Mouse (Mus musculus) kidney, embryonic 15.5 days (tissue): ENCODE measurements around the gene Wfdc8. TPM values are rescaled to one million over a fixed set of nuclear protein-coding genes. Genes with fewer than 3 reads are reported as not detected.
"Not testable (repeated sequence)": the region's sequence is repeated elsewhere in the genome, so short reads cannot be mapped to it uniquely, and the experiment has no call there.

Experiments used
- ATAC-seq: fragments of 200-750 bp; cut with Nextera tagmentation; replicated peaks from 2 replicates; pipeline ENCODE4 v1.8.0; 2017; ENCODE audit warnings: moderate TSS enrichment; ENCODE audit not compliant: low FRiP score
- H3K27ac ChIP-seq: fragments of 300-500 bp; sonication (generic); 2 replicates; pipeline ENCODE4 v1.5.1; 2015; ENCODE audit warnings: mild to moderate bottlenecking, inconsistent platforms
- H3K27me3 ChIP-seq: fragments of 300-500 bp; sonication (generic); 2 replicates; pipeline ENCODE4 v1.6.1; 2015; ENCODE audit warnings: inconsistent platforms
- H3K36me3 ChIP-seq: fragments of 300-500 bp; sonication (generic); 2 replicates; pipeline ENCODE4 v1.6.1; 2015; ENCODE audit warnings: inconsistent platforms
- H3K4me1 ChIP-seq: fragments of 300-500 bp; sonication (generic); 2 replicates; pipeline ENCODE4 v1.6.1; 2015; ENCODE audit warnings: inconsistent platforms
- H3K4me2 ChIP-seq: fragments of 300-500 bp; sonication (generic); 2 replicates; pipeline ENCODE4 v1.6.1; 2015; ENCODE audit warnings: moderate library complexity, mild to moderate bottlenecking, inconsistent platforms
- H3K4me3 ChIP-seq: fragments of 300-500 bp; sonication (generic); replicated peaks from 2 replicates; pipeline ENCODE4 v1.5.1; 2015; ENCODE audit warnings: mild to moderate bottlenecking, inconsistent platforms
- H3K9ac ChIP-seq: fragments of 300-500 bp; sonication (generic); 2 replicates; pipeline ENCODE4 v1.6.1; 2015; ENCODE audit warnings: mild to moderate bottlenecking, inconsistent platforms
- H3K9me3 ChIP-seq: fragments of 300-500 bp; sonication (generic); replicated peaks from 2 replicates; pipeline ENCODE4 v1.6.1; 2016; ENCODE audit warnings: inconsistent platforms
- WGBS: fragments of 180-500 bp; shearing (Covaris S2); methylation state at CpG from one replicate; pipeline ENCODE4 v1.1.7; 2015; ENCODE audit warnings: mixed read lengths; 5-methylcytosine and 5-hydroxymethylcytosine counted together
- polyA plus RNA-seq: library from polyadenylated mRNA; unstranded; fragments of >200 nt; fragmentation: Nextera tagmentation; extraction: Ambion mirVana; gene quantifications from 2 replicates; pipeline ENCODE4 v1.2.1, GENCODE M21; 2015

Wfdc8 gene
- polyA plus RNA-seq, result not detected in 2 replicates

DNA sequence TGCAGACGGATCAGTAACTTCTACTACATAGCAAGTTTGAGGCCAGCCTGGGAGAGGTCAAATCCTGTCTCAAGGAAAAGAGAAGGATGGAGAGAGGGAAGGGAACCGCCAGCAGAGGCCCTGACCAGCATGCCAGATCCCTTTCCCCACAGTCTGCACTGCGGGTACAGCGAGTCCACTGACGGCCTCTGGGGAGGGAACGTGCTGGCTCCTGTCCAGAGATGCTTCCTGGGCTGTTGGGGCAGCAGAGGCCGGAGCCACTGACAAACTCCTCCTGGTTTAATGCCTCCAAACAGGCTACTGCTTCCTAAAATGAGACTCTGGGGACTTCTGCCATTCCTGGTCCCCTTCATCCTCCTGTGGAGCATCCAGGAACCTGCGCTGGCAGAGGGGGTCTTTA lies at the start of gene Wfdc8, which contains the start of gene Wfdc6b:
Gene Wfdc8, minus strand, starts transcription at position 156 of the 400 bp plus-strand sequence.
Gene Wfdc6b, plus strand, starts transcription at position 52 of the 400 bp plus-strand sequence.
- ATAC-seq, result not testable (repeated sequence)
- 48% methylated on average over 8 of the region's 8 CpGs for WGBS

DNA sequence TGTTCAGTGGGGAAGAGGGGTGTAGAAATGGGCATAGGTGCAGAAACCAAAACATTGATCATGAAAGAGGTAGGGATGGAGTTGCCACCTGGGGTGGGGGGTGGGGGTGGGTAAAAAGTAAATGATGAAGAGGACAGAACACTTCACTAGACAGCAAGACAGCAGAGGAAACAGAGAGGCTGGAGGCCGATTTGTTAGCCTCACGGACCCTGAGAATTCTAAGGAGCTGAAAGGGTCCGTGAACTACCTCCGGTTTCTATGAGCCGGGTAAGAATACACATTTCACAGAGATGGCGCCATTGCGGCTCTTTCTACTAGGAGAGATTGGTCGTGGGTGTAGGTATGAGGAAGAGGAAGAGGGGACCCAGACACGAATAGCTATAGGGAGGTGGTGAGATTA lies 43.1 kb upstream of the Wfdc8 start, which contains the start of gene Wfdc9:
Gene Wfdc9, minus strand, starts transcription at position 101 of the 400 bp plus-strand sequence.
- no peak for ATAC-seq

More for the DNA sequence above, at the start of gene Wfdc8, which contains the start of gene Wfdc6b:
- H3K4me3 ChIP-seq, H3K36me3 ChIP-seq, H3K27me3 ChIP-seq, H3K9me3 ChIP-seq, H3K4me1 ChIP-seq, H3K4me2 ChIP-seq, H3K27ac ChIP-seq, H3K9ac ChIP-seq: not testable (repeated sequence)

DNA sequence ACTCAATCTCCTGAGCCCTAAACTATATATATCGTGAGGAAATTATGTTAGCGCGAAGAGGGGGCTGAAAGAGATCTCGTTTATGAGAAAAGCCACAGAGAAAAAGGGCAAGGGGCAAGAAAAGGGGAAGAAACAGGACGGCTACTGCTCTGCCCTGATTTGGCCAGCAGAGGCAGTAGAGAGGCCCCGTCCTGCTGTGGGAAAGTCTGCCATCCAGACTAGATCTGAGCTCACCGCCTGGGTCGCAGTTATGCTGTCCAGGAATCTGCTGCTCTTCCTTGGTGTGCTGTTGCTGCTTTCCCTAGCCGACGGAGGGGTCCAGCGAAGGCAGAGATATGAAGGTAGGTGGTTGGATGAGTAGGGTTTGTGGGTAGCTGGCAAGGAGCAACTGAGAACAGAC lies 42.4 kb upstream of the Wfdc8 start, which contains the start of gene Wfdc10:
Gene Wfdc10, plus strand, starts transcription at position 189 of the 400 bp plus-strand sequence.
- no peak within 1 kb of the TSS for H3K4me2 ChIP-seq
- H3K4me3 ChIP-seq, result no peak within 1 kb of the TSS
- no peaks in the 10 kb centered on the region for H3K4me1 ChIP-seq
- H3K9me3 ChIP-seq, result no peaks in the 10 kb centered on the region
- no peak within 1 kb of the TSS for H3K9ac ChIP-seq
- 19% methylated on average over 11 of the region's 11 CpGs for WGBS
- H3K27me3 ChIP-seq, result no peaks in the 10 kb centered on the region
- no peaks in the 10 kb centered on the region for H3K36me3 ChIP-seq
- no peak for ATAC-seq
- no peak within 1 kb of the TSS for H3K27ac ChIP-seq

More for the DNA sequence above, 43.1 kb upstream of the Wfdc8 start, which contains the start of gene Wfdc9:
- H3K27me3 ChIP-seq, result no peaks in the 10 kb centered on the region
- no peaks in the 10 kb centered on the region for H3K4me1 ChIP-seq
- H3K27ac ChIP-seq, result no peak within 1 kb of the TSS
- no peaks in the 10 kb centered on the region for H3K36me3 ChIP-seq
- no peak within 1 kb of the TSS for H3K4me2 ChIP-seq
- H3K4me3 ChIP-seq, result no peak within 1 kb of the TSS
- H3K9me3 ChIP-seq, result no peaks in the 10 kb centered on the region
- 89% methylated on average over 9 of the region's 9 CpGs for WGBS
- no peak within 1 kb of the TSS for H3K9ac ChIP-seq

DNA sequence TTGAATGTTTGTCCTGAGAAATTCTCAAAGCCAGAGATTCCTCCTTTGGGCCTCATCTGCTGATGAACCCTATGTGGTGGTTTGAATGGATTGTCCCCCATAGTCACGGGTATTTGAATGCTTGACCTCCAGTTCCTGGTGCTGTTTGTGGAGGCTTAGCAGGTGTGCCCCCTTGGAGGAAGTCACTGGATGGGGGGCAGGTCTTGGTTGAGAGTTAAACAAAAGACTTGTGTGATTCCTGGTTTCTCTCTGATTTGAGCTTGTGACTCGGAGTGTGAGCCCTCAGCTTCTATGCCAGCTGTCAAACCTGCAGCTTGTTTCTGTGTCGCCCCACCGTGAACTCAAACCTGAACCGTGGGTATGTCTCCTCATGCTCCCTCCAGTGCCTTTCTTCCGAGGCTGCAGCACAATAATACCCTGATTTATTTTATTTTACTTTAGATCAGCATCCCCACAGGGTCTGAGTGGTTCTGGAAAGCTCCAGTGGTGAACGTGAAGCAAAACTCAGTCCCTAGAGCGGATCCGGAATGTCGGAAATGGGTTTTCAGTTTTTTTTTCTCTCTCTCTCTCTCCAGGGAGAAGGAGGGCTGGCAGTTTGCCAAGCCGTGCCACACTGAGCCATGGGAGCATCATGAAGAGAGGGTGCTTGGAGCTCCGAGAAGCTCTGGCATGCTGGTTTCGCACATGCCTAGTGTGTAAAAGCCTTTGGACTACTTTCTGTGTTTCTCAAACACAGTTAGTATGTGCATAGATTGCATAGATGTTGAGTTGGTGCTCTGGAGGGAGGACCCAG lies 28.7 kb upstream of the Wfdc8 start:
- no peak overlapping the region for H3K4me2 ChIP-seq
- H3K27ac ChIP-seq, result no peak overlapping the region
- H3K4me1 ChIP-seq, result no peaks in the 10 kb centered on the region
- no peak overlapping the region for H3K9ac ChIP-seq
- no peak for ATAC-seq
- WGBS, result 83% methylated on average over 13 of the region's 13 CpGs
- H3K9me3 ChIP-seq, result no peaks in the 10 kb centered on the region
- H3K36me3 ChIP-seq, result no peaks in the 10 kb centered on the region
- no peaks in the 10 kb centered on the region for H3K27me3 ChIP-seq
- no peak overlapping the region for H3K4me3 ChIP-seq

DNA sequence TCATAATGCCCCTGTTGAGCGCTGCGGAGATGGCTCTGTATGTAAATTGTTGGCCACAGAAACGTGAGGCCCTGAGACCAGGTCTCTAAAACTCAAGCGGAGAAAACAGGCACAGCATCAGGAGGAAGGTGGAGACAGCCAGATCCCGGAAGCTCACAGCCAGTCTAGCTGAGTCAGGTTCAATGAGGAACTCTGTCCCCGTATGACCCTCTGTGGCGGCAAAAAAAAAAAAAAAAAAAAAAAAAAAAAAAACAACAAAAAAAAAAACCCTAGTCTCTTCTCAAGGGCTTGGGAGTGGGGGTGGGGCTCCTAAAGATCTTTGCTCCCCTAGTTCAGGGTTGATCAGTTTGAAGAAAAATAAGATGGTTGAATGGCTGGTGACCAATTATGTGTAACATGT lies 27.7 kb upstream of the Wfdc8 start:
- Histone ChIP-seq H3K9me3 (no peaks in the 10 kb centered on the region), H3K4me1 (no peaks in the 10 kb centered on the region), H3K27me3 (no peaks in the 10 kb centered on the region), H3K27ac (no peak overlapping the region), H3K36me3 (no peaks in the 10 kb centered on the region), H3K4me2 (no peak overlapping the region), H3K9ac (no peak overlapping the region), H3K4me3 (no peak overlapping the region)
- ATAC-seq, result no peak
- 62% methylated on average over 7 of the region's 7 CpGs for WGBS

DNA sequence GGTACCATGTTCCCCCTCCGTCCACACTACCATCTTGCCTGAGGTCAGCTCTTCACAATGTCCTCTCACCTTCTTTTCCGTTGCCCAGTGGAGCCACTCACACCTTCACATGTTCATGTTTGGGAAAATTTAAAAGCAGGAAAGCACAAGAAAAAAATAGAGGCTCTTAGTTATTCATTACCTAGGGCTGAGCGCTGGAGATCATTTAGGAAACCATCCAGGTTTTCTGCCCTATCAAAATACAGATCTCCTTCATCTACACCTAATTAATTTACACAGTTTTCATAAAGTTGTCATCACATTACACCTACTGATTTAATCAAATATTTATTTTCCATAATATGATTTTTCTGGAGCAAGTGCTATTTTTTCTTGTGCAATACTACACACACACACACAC lies 25.3 kb upstream of the Wfdc8 start, which contains the start of gene Wfdc16:
Gene Wfdc16, minus strand, starts transcription at position 101 of the 400 bp plus-strand sequence.
- no peak within 1 kb of the TSS for H3K4me2 ChIP-seq
- H3K27ac ChIP-seq, result no peak within 1 kb of the TSS
- ATAC-seq, result no peak
- no peaks in the 10 kb centered on the region for H3K36me3 ChIP-seq
- H3K9me3 ChIP-seq, result no peaks in the 10 kb centered on the region
- H3K4me3 ChIP-seq, result no peak within 1 kb of the TSS
- WGBS, result 69% methylated on average over 3 of the region's 3 CpGs
- no peaks in the 10 kb centered on the region for H3K27me3 ChIP-seq
- no peaks in the 10 kb centered on the region for H3K4me1 ChIP-seq
- no peak within 1 kb of the TSS for H3K9ac ChIP-seq

DNA sequence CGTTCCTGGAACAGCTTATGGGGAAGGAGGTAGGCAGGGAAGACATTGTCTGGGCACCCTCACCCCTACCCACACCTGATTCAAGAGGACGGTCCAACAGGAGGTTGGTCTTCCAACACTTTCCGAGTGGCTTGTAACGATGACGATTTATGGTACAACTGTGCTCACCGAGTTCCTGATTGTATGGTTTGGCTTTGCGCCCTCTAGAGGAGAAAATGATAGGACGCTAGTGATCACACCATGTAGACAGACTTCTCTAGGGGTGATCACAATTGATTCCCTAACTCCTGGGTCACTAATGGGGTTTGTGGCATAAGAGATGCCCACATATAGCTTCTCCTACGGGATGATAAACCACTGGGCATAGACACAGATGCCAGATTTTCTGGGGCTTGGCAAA lies 21.8 kb upstream of the Wfdc8 start:
- no peaks in the 10 kb centered on the region for H3K4me1 ChIP-seq
- H3K27me3 ChIP-seq, result no peaks in the 10 kb centered on the region
- no peaks in the 10 kb centered on the region for H3K36me3 ChIP-seq
- H3K4me3 ChIP-seq, result no peak overlapping the region
- no peak overlapping the region for H3K4me2 ChIP-seq
- H3K27ac ChIP-seq, result no peak overlapping the region
- no peak overlapping the region for H3K9ac ChIP-seq
- ATAC-seq, result no peak
- no peaks in the 10 kb centered on the region for H3K9me3 ChIP-seq
- 73% methylated on average over 9 of the region's 9 CpGs for WGBS

DNA sequence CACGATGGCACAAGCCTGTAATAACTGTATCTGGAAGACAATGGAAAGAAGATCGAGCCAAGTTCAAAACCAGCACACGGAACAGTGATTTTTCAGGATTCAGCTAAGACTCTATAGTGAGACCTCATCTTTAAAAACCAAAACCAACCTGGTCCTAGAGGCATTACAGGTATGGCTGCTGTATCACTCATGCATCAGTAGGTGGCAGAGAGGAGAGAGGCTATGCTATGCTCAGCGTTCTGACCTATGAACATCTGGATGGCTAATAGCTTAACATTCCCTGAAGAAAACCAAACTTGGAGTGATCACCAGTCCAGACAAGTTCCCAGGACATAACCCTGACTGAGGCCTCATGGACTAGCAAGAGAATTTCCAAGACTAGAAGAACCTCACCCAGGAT lies 8.3 kb upstream of the Wfdc8 start:
- Histone ChIP-seq H3K27ac (no peak overlapping the region), H3K36me3 (no peaks in the 10 kb centered on the region), H3K4me3 (no peak overlapping the region), H3K27me3 (no peaks in the 10 kb centered on the region), H3K4me1 (no peaks in the 10 kb centered on the region), H3K9me3 (no peaks in the 10 kb centered on the region), H3K4me2 (no peak overlapping the region), H3K9ac (no peak overlapping the region)
- no peak for ATAC-seq
- 90% methylated on average over 4 of the region's 4 CpGs for WGBS

DNA sequence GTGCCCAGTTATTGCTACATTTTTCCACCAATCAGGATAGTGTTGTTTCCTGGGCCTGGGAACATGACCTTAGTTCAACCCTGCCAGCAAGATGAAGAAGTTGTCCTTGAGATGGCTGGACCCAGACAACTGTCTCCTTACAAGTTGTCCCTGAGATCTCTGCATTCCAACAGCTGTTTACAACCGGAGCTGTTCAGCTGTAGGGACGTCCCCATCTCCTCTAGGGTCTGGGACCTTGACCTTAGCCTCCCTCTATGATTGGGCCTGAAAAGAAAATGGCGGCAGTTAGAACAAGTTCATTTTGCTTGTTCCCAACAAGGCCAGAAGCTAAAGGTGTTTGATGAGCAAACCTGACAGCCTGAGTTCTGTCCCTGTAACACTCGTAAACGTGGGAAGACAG lies 5.6 kb upstream of the Wfdc8 start:
- Histone ChIP-seq H3K4me2 (no peak overlapping the region), H3K4me3 (no peak overlapping the region), H3K36me3 (no peaks in the 10 kb centered on the region), H3K9me3 (no peaks in the 10 kb centered on the region), H3K27me3 (no peaks in the 10 kb centered on the region), H3K9ac (no peak overlapping the region), H3K27ac (no peak overlapping the region), H3K4me1 (no peaks in the 10 kb centered on the region)
- no peak for ATAC-seq
- 78% methylated on average over 5 of the region's 5 CpGs for WGBS

DNA sequence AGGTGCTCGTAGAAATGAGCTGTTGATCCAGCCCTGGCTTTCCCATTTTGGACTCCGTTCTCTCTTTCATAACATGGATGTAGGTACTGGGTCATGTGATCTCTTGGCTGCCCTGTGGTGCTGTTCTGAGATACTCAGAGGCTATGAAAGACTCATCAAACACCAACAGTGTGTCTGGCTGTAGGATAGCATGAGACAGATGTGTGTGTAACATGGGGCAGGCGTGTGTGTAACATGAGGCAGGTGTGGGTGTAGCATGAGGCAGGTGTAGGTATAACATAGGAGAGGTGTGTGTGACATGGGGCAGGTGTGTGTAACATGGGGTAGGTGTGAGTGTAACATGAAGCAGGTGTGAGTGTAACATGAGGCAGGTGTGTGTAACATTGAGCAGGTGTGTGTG lies 2.0 kb upstream of the Wfdc8 start:
- 89% methylated on average over 3 of the region's 3 CpGs for WGBS
- no peak overlapping the region for H3K9ac ChIP-seq
- no peak overlapping the region for H3K4me3 ChIP-seq
- no peaks in the 10 kb centered on the region for H3K36me3 ChIP-seq
- H3K27ac ChIP-seq, result no peak overlapping the region
- no peak for ATAC-seq
- no peak overlapping the region for H3K4me2 ChIP-seq
- H3K9me3 ChIP-seq, result no peaks in the 10 kb centered on the region
- H3K27me3 ChIP-seq, result no peaks in the 10 kb centered on the region
- no peaks in the 10 kb centered on the region for H3K4me1 ChIP-seq

DNA sequence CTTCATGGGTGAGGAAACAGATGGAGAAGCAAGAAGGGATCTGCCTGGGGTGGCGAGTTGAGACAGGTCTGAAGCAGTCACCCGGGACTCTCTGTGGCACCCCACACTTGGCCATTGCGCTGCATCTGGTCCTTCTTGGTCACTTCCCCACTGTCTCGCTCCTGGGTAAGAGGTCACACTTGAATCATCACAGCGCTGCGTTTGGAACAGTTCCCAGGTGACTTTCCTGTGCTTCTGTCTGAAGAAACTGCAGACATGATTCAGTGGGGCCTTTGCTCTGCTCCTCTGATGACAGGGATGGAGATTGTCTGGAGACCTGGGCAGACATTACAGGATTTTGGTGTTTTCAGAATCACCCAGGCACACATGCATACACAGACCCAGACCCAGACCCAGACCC lies 4.6 kb downstream of the Wfdc8 start:
- ATAC-seq, result no peak
- H3K4me3 ChIP-seq, result no peak overlapping the region
- H3K4me1 ChIP-seq, result 0 out of 2 replicates have a peak, but pooled peaks cover 7% of the 10 kb centered on the region
- H3K9ac ChIP-seq, result no peak overlapping the region
- H3K27ac ChIP-seq, result no peak overlapping the region
- no peaks in the 10 kb centered on the region for H3K9me3 ChIP-seq
- H3K4me2 ChIP-seq, result no peak overlapping the region
- no peaks in the 10 kb centered on the region; the same call in 1 of the 2 replicates for H3K27me3 ChIP-seq
- 54% methylated on average over 6 of the region's 6 CpGs for WGBS
- H3K36me3 ChIP-seq, result no peaks in the 10 kb centered on the region

DNA sequence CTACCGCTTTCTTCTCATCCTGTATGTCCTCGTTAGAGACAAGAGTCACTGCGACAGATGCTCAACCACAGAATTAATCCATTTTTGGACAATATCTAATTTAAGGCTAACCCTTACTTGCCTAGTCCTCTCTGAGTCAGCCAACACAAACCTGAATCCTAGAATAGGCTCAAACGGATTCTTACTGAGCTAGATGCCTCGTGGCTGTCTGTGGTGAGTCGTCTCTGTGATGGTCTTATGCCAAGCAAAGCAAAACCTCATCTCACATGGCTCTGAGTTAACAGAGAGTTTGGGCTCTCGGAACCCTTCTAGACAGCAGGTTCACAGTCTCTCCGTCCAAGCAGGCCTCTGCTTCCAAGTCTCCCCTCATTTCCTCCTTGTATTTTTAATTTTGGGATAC lies 9.0 kb downstream of the Wfdc8 start:
- ATAC-seq, result no peak
- H3K4me3 ChIP-seq, result no peak overlapping the region
- no peaks in the 10 kb centered on the region for H3K36me3 ChIP-seq
- H3K9ac ChIP-seq, result no peak overlapping the region
- no peak overlapping the region for H3K4me2 ChIP-seq
- no peaks in the 10 kb centered on the region for H3K9me3 ChIP-seq
- 88% methylated on average over 8 of the region's 8 CpGs for WGBS
- no peaks in the 10 kb centered on the region; the same call in 1 of the 2 replicates for H3K27me3 ChIP-seq
- H3K27ac ChIP-seq, result no peak overlapping the region
- 0 out of 2 replicates have a peak, but pooled peaks cover 4% of the 10 kb centered on the region for H3K4me1 ChIP-seq
